In the genomic region with DNA sequence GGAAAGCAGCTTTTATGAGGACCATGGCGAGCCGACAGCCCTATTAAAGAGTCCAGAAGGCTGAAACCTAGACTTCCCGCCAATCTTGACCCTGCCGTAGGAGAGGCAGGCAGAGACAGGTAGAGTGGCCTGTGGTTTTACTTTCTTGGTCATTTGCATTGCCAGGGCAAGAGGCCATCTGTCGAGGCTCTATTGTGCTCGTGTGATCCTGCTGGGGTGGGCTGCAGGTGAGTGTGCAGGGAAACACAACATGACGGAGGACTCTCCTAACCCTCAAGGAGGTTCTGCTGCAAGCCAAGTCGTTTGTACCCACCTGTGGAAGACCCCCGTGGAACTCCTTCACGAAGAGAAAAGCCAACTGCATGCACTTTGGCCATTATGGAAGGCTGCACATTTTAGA, we compare ENCODE assay signal across 19 mouse cellular contexts. TPM values are rescaled to one million over a fixed set of nuclear protein-coding genes. Genes with fewer than 3 reads are reported as not detected.
DNase-seq lines count a peak whose midpoint lies in the region; ATAC-seq and TF ChIP-seq lines count a peak whose summit lies in the region.
"Had no signal": no experiment of that assay in that cellular context is flagged by ENCODE, and none has a peak within 500 bp of the region (broad histone marks: within the 10 kb centered on the region; RNA-seq: fewer than 3 reads in every experiment).

No protein-coding gene starts in this region.

- H3K4me1 ChIP-seq in heart, embryonic 12.5 days (replicated peaks): peaks cover 21% of the 10 kb centered on the region
- H3K4me1 ChIP-seq in hindbrain, embryonic 12.5 days: peaks cover 9% of the 10 kb centered on the region; the same call in 1 of the 2 replicates
- H3K4me1 ChIP-seq in hindbrain, embryonic 10.5 days (replicated peaks): peaks cover 13% of the 10 kb centered on the region
- peaks cover 12 to 26% of the 10 kb centered on the region in 2 experiments for H3K4me1 ChIP-seq in CH12.LX (ENCODE audit: control insufficient read depth in 1 of 2, insufficient read depth in 2 of 2)
- H3K4me1 ChIP-seq in hindbrain, embryonic 16.5 days (ENCODE audit: control insufficient read depth, insufficient read depth, low read depth, low read length): no peaks in the 10 kb centered on the region; the same call in 1 of the 2 replicates
- 0 out of 2 replicates have a peak, but pooled peaks cover 3% of the 10 kb centered on the region for H3K4me1 ChIP-seq in neural tube, embryonic 15.5 days

- peak; percentile 47; the same call in 1 of the 2 replicates for TF ChIP-seq EP300 in CH12.LX (IDR thresholded peaks at IDR 0.05; ENCODE audit: low read length)

- dilution Hi-C loops in CH12.LX (cut with MboI; ENCODE audit: extremely low pct_ligation_motif_present, extremely low pct_unique_long_range_greater_than_20kb, low sequenced_read_pairs): no loop called here

- no peak for DNase-seq in heart, adult 8-10 months (ENCODE audit: low spot score)
- no peak for DNase-seq in hindbrain, embryonic 10.5 days (ENCODE audit: low spot score)
- no peak for DNase-seq in CH12.LX (ENCODE audit: extremely low read depth)
- DNase-seq: adrenal gland, adult 8-10 months; cerebellum, adult 8-10 months; kidney, adult 2 months; thymus, postnatal 25 days had no signal

- no peak overlapping the region for H3K4me3 ChIP-seq in heart, embryonic 12.5 days
- no peak overlapping the region for H3K4me3 ChIP-seq in hindbrain, embryonic 12.5 days
- no peak overlapping the region for H3K4me3 ChIP-seq in hindbrain, embryonic 10.5 days
- no peak overlapping the region for H3K4me3 ChIP-seq in CH12.LX (replicated peaks in 1 of 3; ENCODE audit: low read depth in 2 of 3, low read length in 2 of 3, poor library complexity in 1 of 3)
- no peak overlapping the region for H3K4me3 ChIP-seq in hindbrain, embryonic 16.5 days (ENCODE audit: low read length)
- no peak overlapping the region for H3K4me3 ChIP-seq in neural tube, embryonic 15.5 days (replicated peaks)
- H3K4me3 ChIP-seq: embryonic facial prominence, embryonic 10.5 days; forebrain, embryonic 12.5 days had no signal

- WGBS in heart, embryonic 12.5 days: 52% methylated on average over 10 of the region's 10 CpGs
- WGBS in hindbrain, embryonic 12.5 days: 57% methylated on average over 10 of the region's 10 CpGs
- WGBS in hindbrain, embryonic 10.5 days: 54% methylated on average over 10 of the region's 10 CpGs
- WGBS in hindbrain, embryonic 16.5 days: 53% methylated on average over 10 of the region's 10 CpGs
- WGBS in neural tube, embryonic 15.5 days: 59% methylated on average over 10 of the region's 10 CpGs

- H3K79me2 ChIP-seq in CH12.LX (replicated peaks; ENCODE audit: control insufficient read depth, extremely low read depth, insufficient read depth, poor library complexity, severe bottlenecking): no peaks in the 10 kb centered on the region

- no peak for TF ChIP-seq CTCF in CH12.LX (conservative IDR thresholded peaks at IDR 0.05 in 1 of 2, IDR thresholded peaks at IDR 0.05 in 1 of 2; ENCODE audit: low read depth in 2 of 2, low read length in 2 of 2)

- no peak for ATAC-seq in heart, embryonic 12.5 days (ENCODE audit: insufficient number of reproducible peaks, low FRiP score)
- ATAC-seq in hindbrain, embryonic 12.5 days (ENCODE audit: low FRiP score): peak; percentile 9; the same call in 1 of the 2 replicates
- ATAC-seq in hindbrain, embryonic 16.5 days: peak; percentile 12; the same call in 1 of the 2 replicates
- no peak for ATAC-seq in neural tube, embryonic 15.5 days (ENCODE audit: low FRiP score)
- ATAC-seq: inflammation-experienced regulatory T-cells, adult 6 months had no signal

- no peaks in the 10 kb centered on the region for H3K9me3 ChIP-seq in heart, embryonic 12.5 days (replicated peaks)
- H3K9me3 ChIP-seq in hindbrain, embryonic 12.5 days (replicated peaks): no peaks in the 10 kb centered on the region
- H3K9me3 ChIP-seq in hindbrain, embryonic 10.5 days: no peaks in the 10 kb centered on the region
- H3K9me3 ChIP-seq in CH12.LX (replicated peaks; ENCODE audit: low read length): peaks cover 4% of the 10 kb centered on the region
- H3K9me3 ChIP-seq in hindbrain, embryonic 16.5 days (ENCODE audit: control insufficient read depth, low read length): no peaks in the 10 kb centered on the region
- no peaks in the 10 kb centered on the region for H3K9me3 ChIP-seq in neural tube, embryonic 15.5 days (replicated peaks)
- H3K9me3 ChIP-seq: embryonic facial prominence, embryonic 10.5 days; forebrain, embryonic 12.5 days had no signal

- no peaks in the 10 kb centered on the region for H3K27me3 ChIP-seq in heart, embryonic 12.5 days (replicated peaks)
- H3K27me3 ChIP-seq in hindbrain, embryonic 12.5 days: no peaks in the 10 kb centered on the region
- no peaks in the 10 kb centered on the region for H3K27me3 ChIP-seq in hindbrain, embryonic 10.5 days (ENCODE audit: insufficient read depth, poor library complexity, severe bottlenecking)
- H3K27me3 ChIP-seq in CH12.LX (replicated peaks): no peaks in the 10 kb centered on the region
- no peaks in the 10 kb centered on the region for H3K27me3 ChIP-seq in hindbrain, embryonic 16.5 days (replicated peaks; ENCODE audit: control insufficient read depth, insufficient read depth, low read length)
- H3K27me3 ChIP-seq in neural tube, embryonic 15.5 days (replicated peaks): no peaks in the 10 kb centered on the region
- H3K27me3 ChIP-seq: forebrain, embryonic 12.5 days; Patski had no signal

- peak overlapping the region; percentile 82 for H3K27ac ChIP-seq in heart, embryonic 12.5 days (ENCODE audit: poor library complexity, severe bottlenecking)
- H3K27ac ChIP-seq in hindbrain, embryonic 12.5 days: no peak overlapping the region
- H3K27ac ChIP-seq in hindbrain, embryonic 10.5 days: no peak overlapping the region
- peak overlapping the region; percentile 43 for H3K27ac ChIP-seq in CH12.LX (ENCODE audit: insufficient read depth, low read depth)
- no peak overlapping the region for H3K27ac ChIP-seq in hindbrain, embryonic 16.5 days (ENCODE audit: low read depth, low read length)
- H3K27ac ChIP-seq in neural tube, embryonic 15.5 days (replicated peaks): no peak overlapping the region
- H3K27ac ChIP-seq: embryonic facial prominence, embryonic 10.5 days; forebrain, embryonic 12.5 days had no signal

- 0 out of 2 replicates have a peak overlapping the region, but pooled peaks have one; percentile 6 for H3K4me2 ChIP-seq in heart, embryonic 12.5 days
- no peak overlapping the region for H3K4me2 ChIP-seq in hindbrain, embryonic 12.5 days (replicated peaks)
- H3K4me2 ChIP-seq in CH12.LX (ENCODE audit: insufficient read depth, low read depth, poor library complexity, severe bottlenecking): peak overlapping the region; percentile 52
- H3K4me2 ChIP-seq in hindbrain, embryonic 16.5 days (ENCODE audit: low read length): no peak overlapping the region
- H3K4me2 ChIP-seq in neural tube, embryonic 15.5 days: no peak overlapping the region
- H3K4me2 ChIP-seq: forebrain, embryonic 12.5 days; liver, embryonic 11.5 days had no signal

- no peak overlapping the region for H3K9ac ChIP-seq in heart, embryonic 12.5 days
- no peak overlapping the region for H3K9ac ChIP-seq in hindbrain, embryonic 12.5 days
- H3K9ac ChIP-seq in CH12.LX (ENCODE audit: insufficient read depth, low read depth): no peak overlapping the region
- no peak overlapping the region for H3K9ac ChIP-seq in hindbrain, embryonic 16.5 days (ENCODE audit: low read depth, low read length)
- H3K9ac ChIP-seq in neural tube, embryonic 15.5 days (replicated peaks): no peak overlapping the region
- H3K9ac ChIP-seq: forebrain, embryonic 12.5 days had no signal

- no peak for TF ChIP-seq RAD21 in CH12.LX (IDR thresholded peaks at IDR 0.05; ENCODE audit: low read depth, low read length)

- no peaks in the 10 kb centered on the region for H3K36me3 ChIP-seq in heart, embryonic 12.5 days
- H3K36me3 ChIP-seq in hindbrain, embryonic 12.5 days: no peaks in the 10 kb centered on the region
- H3K36me3 ChIP-seq in hindbrain, embryonic 10.5 days: no peaks in the 10 kb centered on the region
- H3K36me3 ChIP-seq in CH12.LX (replicated peaks in 1 of 2; ENCODE audit: control insufficient read depth in 1 of 2, insufficient read depth in 1 of 2, low read length in 1 of 2): no peaks in the 10 kb centered on the region
- H3K36me3 ChIP-seq in hindbrain, embryonic 16.5 days (ENCODE audit: control insufficient read depth, insufficient read depth, low read length): no peaks in the 10 kb centered on the region
- H3K36me3 ChIP-seq in neural tube, embryonic 15.5 days: no peaks in the 10 kb centered on the region
- H3K36me3 ChIP-seq: embryonic facial prominence, embryonic 10.5 days; forebrain, embryonic 12.5 days had no signal

- in situ Hi-C loops in CH12.LX (cut with MboI; ENCODE audit: low pct_ligation_motif_present, low pct_unique_long_range_greater_than_20kb, low sequenced_read_pairs): no loop called here

- TF ChIP-seq POLR2A in CH12.LX (IDR thresholded peaks at IDR 0.05; ENCODE audit: low read depth, low read length): no peak

TF ChIP-seq in CH12.LX, 34 proteins besides CTCF, POLR2A, EP300 and RAD21 (continues in another document):
- peak; percentile 51; the same call in 1 of the 2 replicates for TF ChIP-seq SIN3A (IDR thresholded peaks at IDR 0.05; ENCODE audit: low read length)
- peak; percentile 94; the same call in 1 of the 2 replicates for TF ChIP-seq CHD1 (IDR thresholded peaks at IDR 0.05; ENCODE audit: low read depth, low read length)

RNA-seq across cellular contexts. Expression of a gene that starts 54.6 kb away (rescaled TPM):
- polyA plus RNA-seq in heart, embryonic 12.5 days (2016; fragmentation: Nextera tagmentation; extraction: Ambion mirVana): 7.4 and 7.9 TPM in 2 replicates
- total RNA-seq in heart, adult 8-10 months (2022): 1 to 10 TPM; 4.4 to 5.1 (median 4.9) TPM
- polyA plus RNA-seq in hindbrain, embryonic 12.5 days (2016; fragmentation: Nextera tagmentation; extraction: Ambion mirVana): 10.5 and 11.9 TPM in 2 replicates
- 6.5 and 7.1 TPM in 2 replicates for polyA plus RNA-seq in hindbrain, embryonic 10.5 days (2016; fragmentation: Nextera tagmentation; extraction: Ambion mirVana)
- 7.4 and 8.0 TPM in 2 replicates for total RNA-seq in CH12.LX (2012; rRNA removed)
- total RNA-seq in CH12.LX (2014; rRNA removed): 3.6 and 4.5 TPM in 2 replicates
- polyA plus RNA-seq in CH12.LX (2012; ENCODE audit: insufficient read length, low read depth): 2.5 and 2.7 TPM in 2 replicates
- polyA plus RNA-seq in hindbrain, embryonic 16.5 days (2015; fragmentation: Nextera tagmentation; extraction: Ambion mirVana): 6.3 and 8.2 TPM in 2 replicates
- polyA plus RNA-seq in neural tube, embryonic 15.5 days (2015; fragmentation: Nextera tagmentation; extraction: Ambion mirVana): 7.4 and 7.5 TPM in 2 replicates

RNA-seq across cellular contexts. Expression of a gene that starts 58.9 kb away (rescaled TPM):
- polyA plus RNA-seq in heart, embryonic 12.5 days (2016; fragmentation: Nextera tagmentation; extraction: Ambion mirVana): 0.46 and 0.67 TPM in 2 replicates
- not detected for total RNA-seq in heart, adult 8-10 months (2022)
- 0.76 and 0.88 TPM in 2 replicates for polyA plus RNA-seq in hindbrain, embryonic 12.5 days (2016; fragmentation: Nextera tagmentation; extraction: Ambion mirVana)
- 0.63 and 1.00 TPM in 2 replicates for polyA plus RNA-seq in hindbrain, embryonic 10.5 days (2016; fragmentation: Nextera tagmentation; extraction: Ambion mirVana)
- total RNA-seq in CH12.LX (2012; rRNA removed) (not detected in 2 replicates), CH12.LX (2014; rRNA removed) (not detected in 2 replicates)
- 0.20 TPM in 1 of 2 replicates, not detected in the other for polyA plus RNA-seq in CH12.LX (2012; ENCODE audit: insufficient read length, low read depth)
- polyA plus RNA-seq in hindbrain, embryonic 16.5 days (2015; fragmentation: Nextera tagmentation; extraction: Ambion mirVana): 0.65 and 0.81 TPM in 2 replicates
- polyA plus RNA-seq in neural tube, embryonic 15.5 days (2015; fragmentation: Nextera tagmentation; extraction: Ambion mirVana): 1.1 and 1.2 TPM in 2 replicates
- total RNA-seq: common myeloid progenitor, adult 5-6 weeks; megakaryocyte progenitor cell, adult 5-6 weeks; neutrophil, adult 5-6 weeks had no signal

Comparison
In these comparisons a context has a peak if more than half of its experiments do, and no peak if none do; other contexts are left out.
1. ATAC-seq: peak in hindbrain, embryonic 12.5 days (single experiment) and hindbrain, embryonic 16.5 days (single experiment); none in heart, embryonic 12.5 days (single experiment) and neural tube, embryonic 15.5 days (single experiment).
2. H3K27ac ChIP-seq: peak in heart, embryonic 12.5 days (single experiment) and CH12.LX (single experiment); none in hindbrain, embryonic 12.5 days (single experiment), hindbrain, embryonic 10.5 days (single experiment), hindbrain, embryonic 16.5 days (single experiment) and neural tube, embryonic 15.5 days (single experiment).
3. H3K4me2 ChIP-seq: peak in heart, embryonic 12.5 days (single experiment) and CH12.LX (single experiment); none in hindbrain, embryonic 12.5 days (single experiment), hindbrain, embryonic 16.5 days (single experiment) and neural tube, embryonic 15.5 days (single experiment).